Mouse (Mus musculus): ENCODE results near the gene Pygb.

Pygb gene

GRCm38 (mm10) chr2:150786251-150787180 lies at the start of gene Pygb:
Pygb (plus strand) TSS chr2:150786735.
- DNase-seq (ENCODE audit: low spot score) = peak; percentile 95

DNA sequence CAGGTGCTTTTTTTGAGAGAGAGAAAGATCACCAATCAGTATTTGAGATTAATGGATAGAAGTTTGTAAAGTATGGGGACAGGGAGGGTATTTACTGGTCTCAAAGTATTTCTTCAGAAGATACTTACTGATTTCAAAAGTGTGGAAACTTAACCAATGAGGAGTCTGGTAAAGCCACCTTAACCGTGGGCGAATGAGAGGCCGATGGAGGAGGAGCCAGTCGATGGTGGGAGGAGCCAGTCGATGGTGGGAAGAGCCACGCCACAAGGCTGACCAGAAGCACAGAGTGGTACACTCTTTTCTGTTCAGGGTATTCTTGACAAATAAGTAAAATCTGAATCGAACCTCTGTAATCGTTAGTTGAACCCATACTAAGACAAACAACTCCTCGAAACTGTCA lies 48.7 kb upstream of the Pygb start:
- no peak for DNase-seq (ENCODE audit: low spot score)

- no peak for DNase-seq (ENCODE audit: low spot score)
Observed at GRCm38 (mm10) chr2:150740145-150740841, 46.2 kb upstream of the Pygb start.

- DNase-seq (ENCODE audit: low spot score) = peak; percentile 52
Observed at GRCm38 (mm10) chr2:150741405-150741804, 45.1 kb upstream of the Pygb start.

GRCm38 (mm10) chr2:150745016-150745415 lies 41.5 kb upstream of the Pygb start:
- DNase-seq (ENCODE audit: low spot score) = no peak

GRCm38 (mm10) chr2:150748854-150749253 lies 37.7 kb upstream of the Pygb start, which contains the start of gene Entpd6:
Entpd6 (plus strand) TSS chr2:150749042.
- peak; percentile 97 for DNase-seq (ENCODE audit: low spot score)

- peak; percentile 59 for DNase-seq (ENCODE audit: low spot score)
Observed at GRCm38 (mm10) chr2:150749283-150749682, 37.3 kb upstream of the Pygb start.

- peak; percentile 15 for DNase-seq (ENCODE audit: low spot score)
Observed at GRCm38 (mm10) chr2:150750129-150750979, 36.2 kb upstream of the Pygb start.

- no peak for DNase-seq (ENCODE audit: low spot score)
Observed at GRCm38 (mm10) chr2:150755016-150755415, 31.5 kb upstream of the Pygb start.

GRCm38 (mm10) chr2:150761476-150761875 lies 25.1 kb upstream of the Pygb start:
- DNase-seq (ENCODE audit: low spot score) = no peak

DNA sequence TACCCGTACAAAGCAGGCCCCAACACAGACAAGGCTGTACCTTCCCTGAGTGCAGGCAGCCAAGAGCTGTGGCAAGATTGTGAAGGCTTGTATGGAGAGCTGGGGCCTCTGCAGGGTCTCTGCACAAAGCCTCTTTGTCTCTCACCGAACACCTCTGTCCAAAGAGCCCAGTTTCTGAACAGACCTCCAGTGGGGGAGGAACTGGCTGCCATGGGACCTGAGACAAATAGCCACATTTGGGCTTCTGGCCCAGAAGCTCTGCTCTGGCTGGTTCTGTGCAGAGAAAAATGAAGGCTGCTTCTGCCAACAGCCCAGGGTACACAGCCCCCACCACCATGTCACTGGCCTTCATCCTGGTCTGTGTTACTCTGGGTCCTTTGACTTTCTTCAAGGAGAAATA lies 20.9 kb upstream of the Pygb start:
- DNase-seq (ENCODE audit: low spot score) = no peak

- no peak for DNase-seq (ENCODE audit: low spot score)
Observed at GRCm38 (mm10) chr2:150766083-150766862, 20.3 kb upstream of the Pygb start.

- DNase-seq (ENCODE audit: low spot score) = no peak
Observed at GRCm38 (mm10) chr2:150768678-150769077, 17.9 kb upstream of the Pygb start.

- DNase-seq (ENCODE audit: low spot score) = no peak
Observed at GRCm38 (mm10) chr2:150770747-150771146, 15.8 kb upstream of the Pygb start.

GRCm38 (mm10) chr2:150771169-150771568 lies 15.4 kb upstream of the Pygb start:
- DNase-seq (ENCODE audit: low spot score) = no peak

- DNase-seq (ENCODE audit: low spot score) = no peak
Observed at GRCm38 (mm10) chr2:150771996-150772395, 14.5 kb upstream of the Pygb start.

- DNase-seq (ENCODE audit: low spot score) = no peak
Observed at GRCm38 (mm10) chr2:150772466-150773119, 13.9 kb upstream of the Pygb start.

DNA sequence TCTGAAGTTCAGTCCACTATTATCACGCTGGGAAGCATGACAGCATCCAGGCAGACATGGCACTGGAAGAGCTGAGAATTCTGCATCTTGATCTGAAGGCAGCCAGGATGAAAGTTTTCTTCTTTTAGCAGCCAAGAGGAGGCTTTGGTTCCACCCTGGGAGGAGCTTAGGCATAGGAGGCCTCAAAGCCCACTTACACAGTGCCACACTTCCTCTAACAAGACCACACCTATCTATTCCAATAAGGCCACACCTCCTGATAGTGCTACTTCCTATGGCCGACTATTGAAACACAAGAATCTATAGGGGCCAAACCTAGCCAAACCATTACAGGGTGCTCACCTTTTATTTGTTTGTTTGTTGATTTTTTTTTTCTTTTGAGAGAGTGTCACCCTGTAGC lies 3.7 kb upstream of the Pygb start:
- no peak for DNase-seq (ENCODE audit: low spot score)

GRCm38 (mm10) chr2:150787234-150787771 lies 768 bp downstream of the Pygb start:
- DNase-seq (ENCODE audit: low spot score) = peak; percentile 37

DNA sequence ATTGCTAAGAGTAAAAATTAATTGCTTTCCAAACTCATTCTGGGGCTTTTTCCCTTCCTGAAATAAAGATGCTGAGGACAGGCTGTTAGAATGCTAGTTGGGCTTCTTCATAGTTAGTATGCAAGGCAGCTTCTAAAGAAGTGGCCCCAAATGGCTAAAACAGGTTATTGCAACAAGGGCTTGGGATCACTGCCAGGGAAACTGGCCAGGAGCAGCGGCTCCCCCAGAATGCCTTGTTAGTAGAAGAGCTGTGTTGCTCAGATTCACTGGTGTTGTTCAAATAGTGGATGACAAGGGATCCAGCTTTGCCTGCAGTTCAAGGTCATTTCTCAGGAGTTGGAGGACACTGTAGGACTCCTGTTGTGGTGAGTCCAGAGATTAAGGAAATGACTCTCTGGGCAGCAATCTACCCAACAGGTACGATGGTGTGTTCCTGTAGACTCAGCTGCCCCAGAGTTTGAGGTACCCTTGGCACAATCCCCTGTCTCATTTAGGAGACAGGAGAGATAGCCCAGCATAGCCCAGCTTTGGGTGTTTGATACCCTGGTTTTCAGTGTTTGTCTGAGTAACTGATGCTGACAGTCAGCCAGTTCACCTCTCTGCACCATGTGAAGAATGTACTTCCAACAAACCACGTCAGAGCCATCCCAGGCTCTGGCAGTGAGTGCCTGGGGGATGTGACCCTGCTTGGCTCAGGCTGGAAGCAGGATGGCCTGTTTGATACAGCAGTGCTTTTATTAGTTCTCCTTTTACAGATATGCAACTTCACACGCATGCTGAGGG lies 2.4 kb downstream of the Pygb start:
- DNase-seq (ENCODE audit: low spot score) = no peak

All from embryo, embryonic 10 days (tissue).